Mouse (Mus musculus): ENCODE measurements around the gene H6pd. TPM values are rescaled to one million over a fixed set of nuclear protein-coding genes. Genes with fewer than 3 reads are reported as not detected.

Gene H6pd
- total RNA-seq, 1 experiment from 2014 or later: 115 TPM

GRCm38 (mm10) chr4:149998786-149999509, 9.9 kb downstream of the H6pd start:
- peak; percentile 83 for DNase-seq

GRCm38 (mm10) chr4:149997999-149998398, 10.8 kb downstream of the H6pd start:
- no peak for DNase-seq

GRCm38 (mm10) chr4:149996440-149996839, 12.4 kb downstream of the H6pd start:
- DNase-seq: peak; percentile 43

- DNase-seq: no peak
These were observed 12.9 kb downstream of the H6pd start for GRCm38 (mm10) chr4:149995911-149996310.

- DNase-seq: no peak
These were observed 14.6 kb downstream of the H6pd start for GRCm38 (mm10) chr4:149994218-149994617.

- no peak for DNase-seq
These were observed 16.2 kb downstream of the H6pd start for GRCm38 (mm10) chr4:149992670-149993032.

GRCm38 (mm10) chr4:149991755-149992669, 16.8 kb downstream of the H6pd start:
- DNase-seq: no peak

GRCm38 (mm10) chr4:149990954-149991633, 17.7 kb downstream of the H6pd start:
- DNase-seq: peak; percentile 47

- DNase-seq: peak; percentile 55
These were observed 18.4 kb downstream of the H6pd start for GRCm38 (mm10) chr4:149990212-149990953.

GRCm38 (mm10) chr4:149988931-149989556, 19.8 kb downstream of the H6pd start:
- peak; percentile 95 for DNase-seq

GRCm38 (mm10) chr4:149988301-149988700, 20.5 kb downstream of the H6pd start:
- DNase-seq: no peak

- no peak for DNase-seq
These were observed 22.0 kb downstream of the H6pd start for GRCm38 (mm10) chr4:149986671-149987417.

GRCm38 (mm10) chr4:149983921-149984645, 24.7 kb downstream of the H6pd start:
- no peak for DNase-seq

GRCm38 (mm10) chr4:149982154-149982553, 26.7 kb downstream of the H6pd start:
- DNase-seq: no peak

GRCm38 (mm10) chr4:149979819-149980308, 29.0 kb downstream of the H6pd start:
- peak; percentile 90 for DNase-seq

GRCm38 (mm10) chr4:149978820-149979219, 30.0 kb downstream of the H6pd start:
- no peak for DNase-seq

GRCm38 (mm10) chr4:149977801-149978544, 30.9 kb downstream of the H6pd start:
- DNase-seq: peak; percentile 79

GRCm38 (mm10) chr4:149977181-149977580, 31.6 kb downstream of the H6pd start:
- no peak for DNase-seq

GRCm38 (mm10) chr4:149975730-149976254, 33.0 kb downstream of the H6pd start:
- DNase-seq: peak; percentile 67
